Mouse (Mus musculus) forelimb bud, embryonic 11.5 days (tissue): ENCODE measurements at regions not wholly inside any gene's neighbourhood (a gene's known extent, or its start where the extent isn't known, plus 50 kb on each side); places are given as distances from the start of the nearest gene placed in this dataset.

Experiments
- DNase-seq: peaks from one replicate; pipeline ENCODE4 v3.0.0-alpha.2; 2012; ENCODE audit warnings: low read depth, low spot score

GRCm38 (mm10) chr14:87346812-87347211 lies 69.6 kb upstream of the Tdrd3 start:
- no peak for DNase-seq

GRCm38 (mm10) chr14:87348825-87349224 lies 67.6 kb upstream of the Tdrd3 start:
- no peak for DNase-seq

GRCm38 (mm10) chr14:87365793-87366192 lies 50.6 kb upstream of the Tdrd3 start:
- DNase-seq = no peak
